Mouse (Mus musculus) intestine, embryonic 14.5 days (tissue): ENCODE measurements around the gene Morc1. TPM values are rescaled to one million over a fixed set of nuclear protein-coding genes. Genes with fewer than 3 reads are reported as not detected.

Source experiments
- ATAC-seq: fragments of 200-750 bp; cut with Nextera tagmentation; replicated peaks from 2 replicates; pipeline ENCODE4 v1.8.0; 2017; ENCODE audit warnings: low read depth, moderate number of reproducible peaks, moderate TSS enrichment, moderate library complexity; ENCODE audit not compliant: low FRiP score, low TSS enrichment
- DNase-seq: peaks from one replicate; pipeline ENCODE4 v3.0.0-alpha.2; 2018; ENCODE audit warnings: low spot score
- H3K27ac ChIP-seq: fragments of 300-500 bp; sonication (generic); 2 replicates; pipeline ENCODE4 v1.5.1; 2014; ENCODE audit warnings: low read depth, mild to moderate bottlenecking, control low read depth
- H3K27me3 ChIP-seq: fragments of 300-500 bp; sonication (generic); replicated peaks from 2 replicates; pipeline ENCODE4 v1.6.1; 2014; ENCODE audit warnings: low read length, control low read depth; ENCODE audit not compliant: control insufficient read depth, insufficient read depth
- H3K36me3 ChIP-seq: fragments of 300-500 bp; sonication (generic); 2 replicates; pipeline ENCODE4 v1.6.1; 2014; ENCODE audit warnings: low read length, control low read depth; ENCODE audit not compliant: control insufficient read depth, insufficient read depth
- H3K4me1 ChIP-seq: fragments of 300-500 bp; sonication (generic); replicated peaks from 2 replicates; pipeline ENCODE4 v1.6.1; 2014; ENCODE audit warnings: low read length, control low read depth, mixed read lengths; ENCODE audit not compliant: control insufficient read depth, insufficient read depth
- H3K4me2 ChIP-seq: fragments of 300-500 bp; sonication (generic); 2 replicates; pipeline ENCODE4 v1.6.1; 2014; ENCODE audit warnings: low read length
- H3K4me3 ChIP-seq: fragments of 300-500 bp; sonication (generic); 2 replicates; pipeline ENCODE4 v1.5.1; 2014; ENCODE audit warnings: low read depth, low read length, control low read depth, mixed read lengths
- H3K9ac ChIP-seq: fragments of 300-500 bp; sonication (generic); 2 replicates; pipeline ENCODE4 v1.6.1; 2014; ENCODE audit warnings: mild to moderate bottlenecking, low read length
- H3K9me3 ChIP-seq: fragments of 300-500 bp; sonication (generic); 2 replicates; pipeline ENCODE4 v1.6.1; 2016; ENCODE audit warnings: low read length, control low read depth; ENCODE audit not compliant: control insufficient read depth
- WGBS: fragments of 180-500 bp; shearing (Covaris S2); extraction: QIAGEN DNeasy Blood & Tissue Kit; methylation state at CpG from one replicate; pipeline ENCODE4 v1.1.7; 2014; 5-methylcytosine and 5-hydroxymethylcytosine counted together
- polyA plus RNA-seq: library from polyadenylated mRNA; unstranded; fragments of >200 nt; fragmentation: Nextera tagmentation; extraction: Ambion mirVana; gene quantifications from 2 replicates; pipeline ENCODE4 v1.2.1, GENCODE M21; 2014

Morc1 gene
- polyA plus RNA-seq, 1 experiment from 2014 or later = 0.14 TPM

DNA sequence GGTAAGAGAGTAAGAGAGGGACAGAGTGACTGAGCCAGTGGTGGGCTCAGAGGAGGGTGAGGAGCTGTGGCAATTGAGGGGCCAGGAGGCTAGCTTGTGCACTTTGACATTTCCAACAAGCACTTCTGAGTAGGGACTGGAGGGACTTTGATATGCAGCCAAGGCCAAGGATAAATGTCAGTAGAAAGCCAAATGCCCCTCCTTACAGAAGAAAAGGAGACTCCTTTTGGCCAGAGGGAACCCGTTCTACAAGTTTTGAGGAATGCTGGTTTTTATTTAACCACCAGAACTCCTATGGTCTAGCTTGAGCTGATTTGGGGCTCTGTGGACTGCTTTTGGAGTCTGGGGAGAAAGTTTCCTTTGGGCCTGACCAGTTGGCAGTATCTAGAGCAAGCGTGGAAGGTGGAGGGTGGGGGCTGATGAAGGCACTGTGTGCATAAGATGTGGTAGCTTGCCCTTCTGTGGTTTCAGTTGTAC lies 172.7 kb downstream of the Morc1 start:
- no peak overlapping the region for H3K4me3 ChIP-seq
- no peaks in the 10 kb centered on the region for H3K4me1 ChIP-seq
- H3K27ac ChIP-seq = 0 out of 2 replicates have a peak overlapping the region, but pooled peaks have one; percentile 27
- no peak overlapping the region for H3K4me2 ChIP-seq
- H3K27me3 ChIP-seq = no peaks in the 10 kb centered on the region
- ATAC-seq (peak; percentile 66; the same call in 1 of the 2 replicates), DNase-seq (peak; percentile 54)
- H3K9ac ChIP-seq = no peak overlapping the region
- no peaks in the 10 kb centered on the region for H3K9me3 ChIP-seq
- WGBS = 77% methylated on average over 2 of the region's 2 CpGs
- no peaks in the 10 kb centered on the region for H3K36me3 ChIP-seq

DNA sequence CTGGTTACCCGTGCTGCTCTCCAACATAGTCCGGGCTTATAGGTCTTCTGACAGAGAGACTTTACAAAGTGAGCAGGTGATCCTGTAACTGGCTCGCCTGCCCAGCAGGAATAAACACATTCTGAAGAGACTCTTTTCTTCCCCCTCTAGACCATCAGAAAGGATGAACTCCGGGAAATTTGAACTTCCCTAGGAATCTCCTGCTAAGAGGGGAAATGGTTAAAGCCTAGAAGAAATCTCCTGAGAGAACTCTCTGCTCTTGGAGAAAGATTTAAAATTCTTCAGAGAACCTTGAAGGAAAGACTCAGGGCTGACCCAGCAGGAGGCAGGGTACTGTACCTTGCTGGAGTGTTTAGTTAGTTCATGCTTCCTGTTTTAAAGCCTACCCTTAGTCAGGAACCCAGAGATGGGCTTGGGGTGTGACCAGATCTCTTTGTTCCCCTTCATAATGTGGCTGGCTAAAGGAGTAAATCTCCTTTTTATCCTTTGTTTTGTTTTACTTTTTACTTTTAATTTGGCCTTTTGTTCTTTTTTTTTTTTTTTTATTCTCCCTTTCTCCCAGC lies 175.5 kb downstream of the Morc1 start:
- no peaks in the 10 kb centered on the region for H3K4me1 ChIP-seq
- H3K36me3 ChIP-seq = no peaks in the 10 kb centered on the region
- no peak overlapping the region for H3K4me2 ChIP-seq
- 63% methylated on average over 4 of the region's 4 CpGs for WGBS
- H3K9me3 ChIP-seq = no peaks in the 10 kb centered on the region
- no peak for ATAC-seq
- no peaks in the 10 kb centered on the region for H3K27me3 ChIP-seq
- H3K4me3 ChIP-seq = no peak overlapping the region
- H3K27ac ChIP-seq = no peak overlapping the region
- no peak for DNase-seq
- H3K9ac ChIP-seq = no peak overlapping the region

GRCm38 (mm10) chr16:48608224-48608623 lies 177.2 kb downstream of the Morc1 start:
- no peak overlapping the region for H3K27ac ChIP-seq
- no peak overlapping the region for H3K9ac ChIP-seq
- H3K36me3 ChIP-seq = no peaks in the 10 kb centered on the region
- H3K27me3 ChIP-seq = no peaks in the 10 kb centered on the region
- H3K4me3 ChIP-seq = no peak overlapping the region
- DNase-seq (no peak), ATAC-seq (no peak)
- 96% methylated on average over 3 of the region's 3 CpGs for WGBS
- H3K4me2 ChIP-seq = no peak overlapping the region
- no peaks in the 10 kb centered on the region for H3K4me1 ChIP-seq
- no peaks in the 10 kb centered on the region for H3K9me3 ChIP-seq

GRCm38 (mm10) chr16:48610866-48611265 lies 179.8 kb downstream of the Morc1 start:
- WGBS = 46% methylated on average over 1 of the region's 1 CpGs
- Histone ChIP-seq H3K4me3 (no peak overlapping the region), H3K27ac (no peak overlapping the region), H3K36me3 (no peaks in the 10 kb centered on the region), H3K27me3 (no peaks in the 10 kb centered on the region), H3K9me3 (no peaks in the 10 kb centered on the region), H3K4me1 (no peaks in the 10 kb centered on the region), H3K9ac (no peak overlapping the region), H3K4me2 (no peak overlapping the region)
- no peak for DNase-seq
- ATAC-seq = no peak; the same call in 1 of the 2 replicates

- ATAC-seq (no peak), DNase-seq (no peak)
- Histone ChIP-seq H3K36me3 (no peaks in the 10 kb centered on the region), H3K4me1 (no peaks in the 10 kb centered on the region), H3K4me2 (no peak overlapping the region), H3K9me3 (no peaks in the 10 kb centered on the region), H3K27ac (no peak overlapping the region), H3K27me3 (no peaks in the 10 kb centered on the region), H3K4me3 (no peak overlapping the region), H3K9ac (no peak overlapping the region)
- WGBS = 80% methylated on average over 2 of the region's 2 CpGs
Measured at GRCm38 (mm10) chr16:48611436-48611835, 180.4 kb downstream of the Morc1 start.

- Histone ChIP-seq H3K9me3 (no peaks in the 10 kb centered on the region), H3K27me3 (no peaks in the 10 kb centered on the region), H3K4me3 (no peak overlapping the region), H3K36me3 (no peaks in the 10 kb centered on the region), H3K4me1 (no peaks in the 10 kb centered on the region), H3K27ac (no peak overlapping the region), H3K4me2 (no peak overlapping the region), H3K9ac (no peak overlapping the region)
- 35% methylated on average over 1 of the region's 1 CpGs for WGBS
- ATAC-seq (no peak), DNase-seq (no peak)
Measured at GRCm38 (mm10) chr16:48613783-48614182, 182.7 kb downstream of the Morc1 start.

- ATAC-seq (no peak), DNase-seq (no peak)
- H3K4me1 ChIP-seq = no peaks in the 10 kb centered on the region
- H3K36me3 ChIP-seq = no peaks in the 10 kb centered on the region
- no peak overlapping the region for H3K9ac ChIP-seq
- no peak overlapping the region for H3K27ac ChIP-seq
- H3K9me3 ChIP-seq = no peaks in the 10 kb centered on the region
- H3K27me3 ChIP-seq = no peaks in the 10 kb centered on the region
- no peak overlapping the region for H3K4me3 ChIP-seq
- 71% methylated on average over 8 of the region's 8 CpGs for WGBS
- H3K4me2 ChIP-seq = no peak overlapping the region
Measured at GRCm38 (mm10) chr16:48620510-48620909, 189.5 kb downstream of the Morc1 start.

GRCm38 (mm10) chr16:48621019-48621418 lies 190.0 kb downstream of the Morc1 start:
- H3K9me3 ChIP-seq = no peaks in the 10 kb centered on the region
- DNase-seq (no peak), ATAC-seq (no peak)
- no peaks in the 10 kb centered on the region for H3K27me3 ChIP-seq
- H3K9ac ChIP-seq = no peak overlapping the region
- no peak overlapping the region for H3K4me3 ChIP-seq
- 49% methylated on average over 2 of the region's 2 CpGs for WGBS
- H3K36me3 ChIP-seq = no peaks in the 10 kb centered on the region
- no peak overlapping the region for H3K27ac ChIP-seq
- H3K4me1 ChIP-seq = no peaks in the 10 kb centered on the region
- H3K4me2 ChIP-seq = no peak overlapping the region

- H3K4me3 ChIP-seq = no peak overlapping the region
- no peaks in the 10 kb centered on the region for H3K9me3 ChIP-seq
- no peaks in the 10 kb centered on the region for H3K27me3 ChIP-seq
- H3K4me2 ChIP-seq = no peak overlapping the region
- no peak overlapping the region for H3K9ac ChIP-seq
- ATAC-seq (no peak), DNase-seq (no peak)
- H3K4me1 ChIP-seq = no peaks in the 10 kb centered on the region
- 88% methylated on average over 1 of the region's 1 CpGs for WGBS
- no peak overlapping the region for H3K27ac ChIP-seq
- H3K36me3 ChIP-seq = no peaks in the 10 kb centered on the region
Measured at GRCm38 (mm10) chr16:48623447-48623846, 192.4 kb downstream of the Morc1 start.
